Mouse (Mus musculus) T-helper 1 cell (primary cell): ENCODE measurements around the gene Rnf167.

ENCODE experiments used
- in situ Hi-C: fragments of 300-600 bp; cut with MboI, MseI; formaldehyde crosslinking; loops from one replicate; pipeline ENCODE4 v1.15.1; 2025; ENCODE audit warnings: high pct_unique_total_duplicates

Rnf167 gene

DNA sequence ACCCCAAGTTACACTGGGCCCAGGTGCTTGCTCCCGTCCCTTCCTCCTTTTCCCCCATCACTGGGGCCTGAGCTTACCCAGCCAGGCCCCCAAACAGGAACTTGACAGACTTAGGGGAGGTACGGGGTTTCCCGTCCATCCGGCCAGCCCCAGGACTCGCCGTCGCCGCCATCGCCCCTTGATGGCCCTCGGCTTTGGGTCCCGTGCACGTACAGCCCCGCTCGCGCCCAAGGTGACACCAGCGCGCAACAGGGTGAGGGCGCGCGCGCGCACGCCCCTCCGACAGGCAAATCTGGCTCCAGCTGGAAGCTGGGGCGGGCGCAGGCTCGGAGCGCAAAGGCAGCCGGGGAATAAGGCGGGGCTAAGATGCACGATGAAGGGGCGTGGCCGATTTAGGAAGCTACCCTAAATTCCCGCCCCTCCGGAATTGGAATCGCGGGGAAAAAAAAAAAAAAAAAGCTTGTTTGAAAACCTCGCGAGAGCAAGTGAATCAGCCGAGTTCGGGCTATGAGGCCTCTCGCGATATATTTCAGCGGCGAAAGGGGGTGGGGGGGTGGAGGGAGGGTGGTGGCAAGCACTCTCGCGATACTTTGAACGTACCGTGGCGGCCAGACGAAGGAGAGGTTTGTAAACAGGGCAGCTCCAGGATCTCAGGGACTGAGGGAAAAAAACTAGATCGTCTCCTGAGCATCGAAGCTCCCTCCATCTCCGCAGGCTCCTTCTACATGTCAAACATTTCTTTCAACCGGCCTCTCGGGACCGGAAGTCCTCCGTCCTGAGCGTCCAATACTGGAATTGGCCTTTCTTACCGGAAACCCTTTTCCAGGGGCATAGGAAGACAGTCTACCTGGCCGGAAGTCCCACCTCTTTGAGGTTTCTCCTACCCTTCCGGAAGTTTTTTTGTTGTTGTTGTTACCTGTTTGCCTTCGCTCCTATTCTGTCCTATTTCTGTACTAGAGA is at the start of gene Rnf167, which contains the start of gene Slc25a11:
Rnf167 (plus strand) TSS at position 545 of the 960 bp plus-strand sequence.
Slc25a11 (minus strand) TSS at position 789 of the 960 bp plus-strand sequence.
- in situ Hi-C loops = no loop called here

GRCm38 (mm10) chr11:70597301-70597700 is 49.7 kb upstream of the Rnf167 start:
- in situ Hi-C loops = no loop called here

DNA sequence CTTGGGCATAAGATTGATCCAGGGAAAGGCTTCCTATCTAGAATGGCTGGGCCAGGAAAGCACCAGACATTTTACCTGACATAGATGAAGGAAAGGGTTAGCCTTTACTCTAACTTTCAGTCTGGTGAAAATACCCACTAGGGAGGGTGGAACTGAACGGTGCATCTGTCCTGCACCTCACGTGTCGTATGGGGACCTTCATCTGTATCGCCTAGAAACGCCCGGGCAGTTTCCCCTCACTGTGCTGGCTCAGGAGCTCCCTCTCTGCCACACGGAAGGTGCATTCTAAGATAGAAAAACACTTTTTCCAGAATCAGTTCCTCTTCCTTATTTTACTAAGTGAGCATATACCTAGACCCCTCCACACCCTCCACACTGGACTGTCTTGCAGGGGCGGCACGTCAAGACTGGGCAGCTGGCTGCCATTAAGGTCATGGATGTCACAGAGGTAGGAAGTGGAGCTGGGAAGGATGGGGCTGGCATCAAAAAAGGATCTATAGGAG is 48.5 kb upstream of the Rnf167 start:
- in situ Hi-C loops = no loop called here

DNA sequence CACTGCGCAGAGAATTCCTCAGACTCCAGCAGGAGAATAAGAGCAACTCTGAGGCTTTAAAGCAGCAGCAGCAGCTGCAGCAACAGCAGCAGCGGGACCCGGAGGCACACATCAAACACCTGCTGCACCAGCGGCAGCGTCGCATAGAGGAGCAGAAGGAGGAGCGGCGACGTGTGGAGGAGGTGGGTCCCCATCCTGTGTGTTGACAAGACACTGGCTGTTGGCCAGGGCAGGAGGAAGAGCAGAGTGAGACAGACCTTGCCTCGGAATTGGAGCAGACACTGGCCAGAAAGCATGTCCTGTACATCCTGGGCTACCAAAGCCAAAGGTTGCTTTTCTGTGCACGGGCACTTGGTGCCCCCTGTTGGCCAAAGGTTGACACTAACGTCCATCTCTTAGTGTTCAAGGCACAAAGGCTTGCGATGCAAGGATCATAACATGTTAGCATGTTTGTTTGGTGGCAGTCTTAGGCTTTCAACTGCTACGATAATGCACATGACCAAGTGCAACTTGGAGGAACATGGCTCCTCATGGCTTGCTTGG is 41.9 kb upstream of the Rnf167 start:
- in situ Hi-C loops = loop anchor here (25.0 kb wide), 1 partner anchor 1868 kb away; no protein-coding TSS in a partner anchor

DNA sequence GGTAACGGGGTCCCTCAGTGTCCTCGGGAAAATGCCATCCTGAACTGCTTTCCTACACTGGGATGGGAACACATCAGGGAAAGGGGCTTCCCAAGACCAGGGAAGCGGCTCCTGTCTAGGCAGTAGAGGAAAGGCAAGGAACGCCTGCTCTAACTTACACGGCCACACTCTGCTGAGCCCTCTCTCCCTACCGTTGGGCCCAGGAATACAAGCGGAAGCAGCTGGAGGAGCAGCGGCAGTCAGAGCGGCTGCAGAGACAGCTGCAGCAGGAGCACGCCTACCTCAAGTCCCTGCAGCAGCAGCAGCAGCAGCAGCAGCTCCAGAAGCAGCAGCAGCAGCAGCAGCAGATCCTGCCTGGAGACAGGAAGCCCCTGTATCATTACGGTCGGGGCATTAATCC is 40.3 kb upstream of the Rnf167 start:
- in situ Hi-C loops = loop anchor here (25.0 kb wide), 1 partner anchor 1869 kb away; no protein-coding TSS in a partner anchor

- in situ Hi-C loops = loop anchor here (25.0 kb wide), 1 partner anchor 1870 kb away; no protein-coding TSS in a partner anchor
Observed at GRCm38 (mm10) chr11:70607611-70608010, 39.4 kb upstream of the Rnf167 start.

DNA sequence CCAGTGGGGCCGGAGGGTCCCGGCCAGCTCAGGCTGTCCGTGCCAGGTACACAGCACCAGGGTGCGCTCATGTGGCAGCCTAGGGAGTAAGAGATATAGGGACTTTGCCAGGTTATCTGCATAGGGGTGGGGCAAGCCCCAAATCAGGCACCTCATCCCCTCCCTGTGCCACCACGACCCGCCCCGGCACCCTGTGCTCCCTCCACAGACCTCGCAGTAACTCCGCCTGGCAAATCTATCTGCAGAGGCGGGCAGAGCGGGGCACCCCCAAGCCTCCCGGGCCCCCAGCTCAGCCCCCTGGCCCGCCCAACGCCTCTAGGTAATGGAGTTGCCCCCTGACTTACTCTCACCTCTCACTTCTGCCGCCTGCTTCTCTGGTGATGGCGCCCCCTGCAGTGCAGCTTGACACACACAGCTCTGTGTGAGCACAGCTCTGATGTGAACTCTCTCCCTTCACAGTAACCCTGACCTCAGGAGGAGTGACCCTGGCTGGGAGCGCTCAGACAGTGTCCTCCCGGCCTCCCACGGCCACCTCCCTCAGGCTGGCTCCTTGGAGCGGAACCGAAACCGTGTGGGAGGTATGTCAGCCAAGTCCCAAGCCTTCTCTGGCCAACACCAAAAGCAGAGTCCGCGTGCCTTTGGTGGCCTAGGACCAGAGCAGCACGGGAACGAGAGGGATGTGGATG is 38.5 kb upstream of the Rnf167 start:
- in situ Hi-C loops = loop anchor here (25.0 kb wide), 1 partner anchor 1871 kb away; no protein-coding TSS in a partner anchor

DNA sequence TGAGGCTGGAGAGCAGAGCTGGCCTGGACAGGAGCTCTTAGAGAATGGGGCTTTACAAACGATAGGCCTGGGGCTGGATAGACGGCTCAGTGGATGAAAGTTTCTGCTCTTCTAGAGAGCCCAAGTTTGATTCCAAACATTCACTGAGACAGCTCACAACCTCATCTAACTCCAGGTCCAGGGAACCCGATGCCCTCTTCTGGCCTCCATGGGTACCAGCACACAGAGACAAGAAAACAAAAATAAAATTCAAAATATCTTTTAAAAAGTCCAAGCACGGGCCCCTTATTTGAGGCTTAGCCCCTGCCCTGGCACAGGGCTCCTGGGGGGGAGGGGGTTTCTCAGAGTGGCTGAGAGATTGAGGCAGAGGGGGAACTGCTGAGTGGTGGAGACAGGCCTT is 36.3 kb upstream of the Rnf167 start:
- in situ Hi-C loops = loop anchor here (25.0 kb wide), 1 partner anchor 1873 kb away; no protein-coding TSS in a partner anchor

DNA sequence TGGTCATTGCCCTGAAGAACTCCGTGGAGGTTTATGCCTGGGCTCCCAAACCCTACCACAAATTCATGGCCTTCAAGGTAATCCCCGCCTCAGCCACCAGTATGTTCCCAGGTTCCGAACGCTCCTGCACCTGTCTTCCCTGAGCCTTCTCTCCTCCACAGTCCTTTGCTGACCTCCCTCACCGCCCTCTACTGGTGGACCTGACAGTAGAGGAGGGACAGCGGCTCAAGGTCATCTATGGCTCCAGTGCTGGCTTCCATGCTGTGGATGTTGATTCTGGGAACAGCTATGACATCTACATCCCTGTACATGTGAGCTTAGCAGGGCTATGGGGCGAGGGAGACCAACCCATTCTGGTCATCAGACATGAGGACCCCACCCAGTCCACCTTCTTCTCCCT is 34.5 kb upstream of the Rnf167 start:
- in situ Hi-C loops = loop anchor here (25.0 kb wide), 1 partner anchor 1875 kb away; no protein-coding TSS in a partner anchor

- in situ Hi-C loops = loop anchor here (5.0 to 25.0 kb wide), 4 partner anchors 52 to 1878 kb away; partner anchors contain the start of gene Spag7
Observed at GRCm38 (mm10) chr11:70615074-70615473, 32.0 kb upstream of the Rnf167 start.

GRCm38 (mm10) chr11:70615516-70616093 is 31.4 kb upstream of the Rnf167 start, which contains the start of gene 4930544D05Rik:
Gene 4930544D05Rik (plus strand): TSS chr11:70615848.
- in situ Hi-C loops = loop anchor here (5.0 to 25.0 kb wide), 4 partner anchors 52 to 1878 kb away; partner anchors contain the start of gene Spag7

- in situ Hi-C loops = loop anchor here (5.0 to 25.0 kb wide), 4 partner anchors 48 to 1882 kb away; partner anchors contain the start of gene Spag7
Observed at GRCm38 (mm10) chr11:70619101-70619500, 27.9 kb upstream of the Rnf167 start, which contains the start of gene Chrne. Gene Chrne (minus strand): TSS chr11:70619216.

DNA sequence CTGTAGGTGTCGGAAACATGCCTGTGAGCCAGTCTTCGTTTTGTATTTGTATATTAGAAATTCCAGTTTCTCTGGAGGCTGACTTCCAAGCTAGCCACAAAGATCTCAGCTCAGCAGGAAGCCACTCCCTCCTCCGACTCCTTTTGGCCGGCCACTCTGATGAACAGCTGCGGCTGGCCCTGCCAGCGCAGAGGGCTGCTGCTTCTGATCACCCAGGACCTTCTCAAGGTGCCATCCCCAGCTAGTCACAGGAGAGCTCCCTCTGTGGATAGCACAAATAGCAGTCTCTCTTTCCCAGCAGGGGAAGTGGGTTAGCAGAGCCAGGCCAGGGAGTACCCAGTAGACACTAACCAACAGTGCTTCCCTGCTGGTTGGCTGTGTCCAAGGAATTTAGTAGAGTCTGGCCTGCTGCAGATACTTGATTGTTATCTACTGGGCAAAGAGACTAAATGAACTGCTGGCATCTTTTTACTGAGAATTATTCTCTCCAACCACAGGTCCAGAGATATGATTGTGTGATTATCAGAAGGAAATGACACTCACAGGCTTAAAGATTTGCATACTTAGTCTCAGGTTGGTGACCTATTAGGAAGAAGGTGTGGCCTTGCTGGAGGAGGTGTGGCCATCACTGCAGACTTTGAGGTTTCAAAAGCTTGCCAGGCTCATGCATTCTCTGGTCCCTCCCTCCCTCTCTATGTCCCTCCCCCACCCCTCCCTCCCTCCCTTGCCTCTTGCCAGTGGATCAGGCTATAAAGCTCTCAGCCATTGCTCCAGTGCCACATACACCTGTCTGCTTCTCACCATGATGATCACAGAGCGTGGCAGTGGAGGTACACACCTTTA is 24.8 kb upstream of the Rnf167 start:
- in situ Hi-C loops = loop anchor here (25.0 kb wide), 1 partner anchor 1885 kb away; no protein-coding TSS in a partner anchor

- in situ Hi-C loops = loop anchor here (25.0 kb wide), 1 partner anchor 1886 kb away; no protein-coding TSS in a partner anchor
Observed at GRCm38 (mm10) chr11:70623053-70623742, 23.8 kb upstream of the Rnf167 start.

- in situ Hi-C loops = no loop called here
Observed at GRCm38 (mm10) chr11:70625473-70625872, 21.6 kb upstream of the Rnf167 start.

GRCm38 (mm10) chr11:70626877-70627276 is 20.2 kb upstream of the Rnf167 start:
- in situ Hi-C loops = no loop called here

- in situ Hi-C loops = no loop called here
Observed at GRCm38 (mm10) chr11:70628431-70628830, 18.6 kb upstream of the Rnf167 start.

DNA sequence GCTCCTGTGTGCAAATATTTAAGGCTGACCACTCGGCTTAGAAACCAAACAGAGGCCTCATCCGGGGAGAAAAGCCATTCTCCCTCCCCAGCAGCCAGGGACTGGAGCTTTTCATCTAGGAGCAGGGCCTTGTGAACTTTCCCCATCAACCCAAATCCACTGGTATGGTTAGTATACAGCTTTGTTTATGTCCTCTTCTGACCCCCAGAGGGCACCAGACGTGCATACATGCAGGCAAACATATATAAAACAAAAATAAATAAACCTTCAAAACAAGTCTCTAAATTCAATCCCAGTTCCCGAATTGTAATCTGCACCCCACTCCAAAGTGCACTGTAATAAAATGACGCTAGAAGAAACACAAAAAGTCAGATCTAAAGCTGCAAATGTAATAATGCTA is 17.5 kb upstream of the Rnf167 start:
- in situ Hi-C loops = no loop called here

DNA sequence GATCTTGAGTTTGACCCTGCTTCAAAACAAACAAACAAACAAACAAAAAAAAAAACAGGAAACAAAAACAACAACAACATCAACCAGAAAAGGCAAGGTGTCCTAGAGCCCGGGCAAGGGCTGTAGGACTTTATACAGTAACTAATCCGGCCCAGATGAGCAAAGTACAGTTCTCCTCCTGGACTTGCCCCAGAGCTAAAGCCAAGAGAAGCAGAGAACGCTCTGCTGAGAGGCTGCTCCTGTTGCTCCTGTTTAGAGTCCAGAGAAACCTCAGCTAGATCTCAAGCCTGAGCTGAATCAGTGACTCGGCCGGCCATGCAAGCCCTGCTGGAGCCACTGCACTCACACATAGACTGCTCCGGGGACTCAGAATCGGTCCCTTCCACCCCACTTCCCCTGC is 16.9 kb upstream of the Rnf167 start:
- in situ Hi-C loops = no loop called here
